Mouse (Mus musculus) neural tube, embryonic 11.5 days (tissue): ENCODE results near the gene Eipr1. TPM values are rescaled to one million over a fixed set of nuclear protein-coding genes. Genes with fewer than 3 reads are reported as not detected.

ENCODE experiments used
- ATAC-seq: fragments of 200-750 bp; cut with Nextera tagmentation; 2 replicates; pipeline ENCODE4 v1.8.0; 2017; ENCODE audit warnings: moderate number of reproducible peaks, mild to moderate bottlenecking, moderate TSS enrichment, moderate library complexity; ENCODE audit not compliant: insufficient read depth, low FRiP score, low TSS enrichment
- DNase-seq: peaks from one replicate; pipeline ENCODE4 v3.0.0-alpha.2; 2015; ENCODE audit warnings: low spot score
- H3K27ac ChIP-seq: fragments of 300-500 bp; sonication (generic); 2 replicates; pipeline ENCODE4 v1.5.1; 2014; ENCODE audit warnings: low read depth, mild to moderate bottlenecking, low read length
- H3K27me3 ChIP-seq: fragments of 300-500 bp; sonication (generic); 2 replicates; pipeline ENCODE4 v1.6.1; 2014; ENCODE audit warnings: mild to moderate bottlenecking, low read length, mixed read lengths; ENCODE audit not compliant: control insufficient read depth, insufficient read depth
- H3K36me3 ChIP-seq: fragments of 300-500 bp; sonication (generic); 2 replicates; pipeline ENCODE4 v1.6.1; 2014; ENCODE audit warnings: mild to moderate bottlenecking, low read length, moderate library complexity, mixed read lengths; ENCODE audit not compliant: control insufficient read depth, insufficient read depth
- H3K4me1 ChIP-seq: fragments of 300-500 bp; sonication (generic); 2 replicates; pipeline ENCODE4 v1.6.1; 2014; ENCODE audit warnings: low read length, mixed read lengths; ENCODE audit not compliant: control insufficient read depth, insufficient read depth
- H3K4me2 ChIP-seq: fragments of 300-500 bp; sonication (generic); 2 replicates; pipeline ENCODE4 v1.6.1; 2014; ENCODE audit warnings: low read depth, mild to moderate bottlenecking, moderate library complexity
- H3K4me3 ChIP-seq: fragments of 300-500 bp; sonication (generic); 2 replicates; pipeline ENCODE4 v1.5.1; 2014; ENCODE audit warnings: low read depth, low read length
- H3K9ac ChIP-seq: fragments of 300-500 bp; sonication (generic); 2 replicates; pipeline ENCODE4 v1.6.1; 2014; ENCODE audit warnings: mild to moderate bottlenecking, low read length
- H3K9me3 ChIP-seq: fragments of 300-500 bp; sonication (generic); 2 replicates; pipeline ENCODE4 v1.6.1; 2016; ENCODE audit warnings: low read length; ENCODE audit not compliant: control insufficient read depth
- WGBS: fragments of 180-500 bp; shearing (Covaris S2); extraction: QIAGEN DNeasy Blood & Tissue Kit; methylation state at CpG from one replicate; pipeline ENCODE4 v1.1.7; 2014; 5-methylcytosine and 5-hydroxymethylcytosine counted together
- polyA plus RNA-seq: library from polyadenylated mRNA; unstranded; fragments of >200 nt; fragmentation: Nextera tagmentation; extraction: Ambion mirVana; gene quantifications from 2 replicates; pipeline ENCODE4 v1.2.1, GENCODE M21; 2014

Eipr1 gene
- polyA plus RNA-seq, 1 experiment from 2014 or later: 55.1 TPM

DNA sequence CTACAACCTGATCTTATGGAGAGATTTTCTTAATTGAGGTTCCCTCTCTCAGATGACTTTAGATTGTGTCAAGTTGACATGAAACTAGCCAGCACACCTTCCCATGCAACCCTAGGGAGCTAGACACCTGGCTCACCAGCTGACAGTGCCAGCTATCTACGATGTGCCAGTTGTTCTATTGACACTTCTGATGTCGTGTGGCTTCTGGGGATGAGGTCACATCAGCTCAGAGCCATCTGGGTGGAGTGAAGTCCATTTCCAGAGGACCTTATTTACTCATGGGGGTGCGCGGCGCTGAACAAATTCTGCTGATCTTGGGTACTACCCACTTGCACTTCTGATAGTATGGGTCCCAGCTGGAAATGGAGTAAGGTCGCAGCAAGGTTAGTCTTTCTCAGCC is 146.7 kb downstream of the Eipr1 start:
- Histone ChIP-seq H3K4me2 (no peak overlapping the region), H3K4me1 (peaks cover 4% of the 10 kb centered on the region; the same call in 1 of the 2 replicates), H3K27ac (peak overlapping the region; percentile 3; the same call in 1 of the 2 replicates), H3K9me3 (no peaks in the 10 kb centered on the region), H3K4me3 (no peak overlapping the region), H3K36me3 (no peaks in the 10 kb centered on the region), H3K9ac (no peak overlapping the region), H3K27me3 (no peaks in the 10 kb centered on the region)
- DNase-seq (no peak), ATAC-seq (no peak)
- 86% methylated on average over 6 of the region's 6 CpGs for WGBS

DNA sequence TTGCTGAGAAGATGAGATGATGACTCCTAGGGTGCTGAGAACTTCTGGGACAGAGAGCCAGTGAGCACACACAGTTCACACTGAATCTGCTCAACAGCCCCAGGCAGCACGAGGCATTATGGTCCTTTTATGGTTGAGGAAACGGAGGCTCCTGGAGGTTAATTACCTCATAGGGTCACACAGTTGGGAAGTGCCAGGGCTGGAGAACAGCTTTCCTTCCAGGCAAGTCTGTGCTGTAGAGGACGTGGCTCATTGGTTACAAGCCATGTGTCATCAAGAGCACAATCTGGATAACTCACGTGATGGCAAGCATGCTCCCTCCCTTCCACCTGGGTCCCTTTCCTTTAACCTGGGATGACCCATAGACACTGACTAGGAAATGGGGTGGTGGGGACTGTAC is 148.1 kb downstream of the Eipr1 start:
- DNase-seq (no peak), ATAC-seq (no peak)
- Histone ChIP-seq H3K4me2 (no peak overlapping the region), H3K36me3 (no peaks in the 10 kb centered on the region), H3K9ac (no peak overlapping the region), H3K27me3 (no peaks in the 10 kb centered on the region), H3K9me3 (no peaks in the 10 kb centered on the region), H3K4me3 (no peak overlapping the region), H3K4me1 (peaks cover 7% of the 10 kb centered on the region; the same call in 1 of the 2 replicates), H3K27ac (peak overlapping the region; percentile 39)
- 22% methylated on average over 4 of the region's 4 CpGs for WGBS

DNA sequence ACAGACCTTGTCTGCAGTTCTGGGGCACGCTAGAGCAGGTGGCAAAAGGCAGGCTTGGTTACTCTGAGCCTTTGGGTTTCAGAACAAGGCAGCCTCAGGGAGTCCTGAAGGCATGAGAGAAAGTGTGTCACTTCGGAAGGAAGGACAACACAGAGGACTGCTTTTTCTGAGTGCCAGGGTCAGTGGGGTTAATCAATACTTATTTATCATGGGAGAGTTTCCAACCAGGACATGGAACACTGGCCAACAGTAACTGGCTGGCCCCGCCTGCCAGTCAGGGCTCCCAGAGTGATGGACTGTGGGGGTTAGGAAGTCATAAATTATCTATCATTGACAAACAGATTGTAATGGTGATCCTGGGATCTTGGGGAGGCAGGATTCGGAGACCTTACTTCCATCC is 148.7 kb downstream of the Eipr1 start:
- no peaks in the 10 kb centered on the region for H3K9me3 ChIP-seq
- H3K27ac ChIP-seq: peak overlapping the region; percentile 8; the same call in 1 of the 2 replicates
- H3K4me3 ChIP-seq: no peak overlapping the region
- 72% methylated on average over 4 of the region's 4 CpGs for WGBS
- peaks cover 7% of the 10 kb centered on the region; the same call in 1 of the 2 replicates for H3K4me1 ChIP-seq
- no peak overlapping the region for H3K9ac ChIP-seq
- ATAC-seq (no peak), DNase-seq (no peak)
- H3K4me2 ChIP-seq: no peak overlapping the region
- H3K27me3 ChIP-seq: no peaks in the 10 kb centered on the region
- no peaks in the 10 kb centered on the region for H3K36me3 ChIP-seq

DNA sequence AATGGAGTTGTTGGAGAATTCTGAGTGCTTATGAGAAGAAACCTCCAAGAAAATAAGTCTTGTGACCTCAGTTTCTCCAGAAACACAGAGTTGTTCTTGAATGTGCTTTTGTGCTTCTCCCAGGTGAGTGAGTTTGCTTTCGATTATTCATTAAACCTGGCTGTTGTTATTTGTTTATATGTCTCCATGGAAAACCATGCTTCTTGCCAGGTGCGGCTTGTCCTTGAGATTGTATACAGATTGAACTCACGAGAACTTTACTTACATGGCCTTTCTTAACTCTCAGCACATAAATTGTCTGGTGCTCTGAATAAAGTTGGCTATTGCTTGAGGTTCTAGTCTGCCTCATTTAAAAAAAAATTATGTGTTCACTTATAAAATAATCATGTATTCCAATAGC is 150.5 kb downstream of the Eipr1 start:
- H3K4me2 ChIP-seq: no peak overlapping the region
- no peak overlapping the region for H3K4me3 ChIP-seq
- H3K27me3 ChIP-seq: no peaks in the 10 kb centered on the region
- ATAC-seq: no peak
- no peaks in the 10 kb centered on the region for H3K36me3 ChIP-seq
- no peak overlapping the region for H3K9ac ChIP-seq
- H3K9me3 ChIP-seq: no peaks in the 10 kb centered on the region
- WGBS: 86% methylated on average over 3 of the region's 3 CpGs
- H3K4me1 ChIP-seq: peaks cover 11% of the 10 kb centered on the region
- DNase-seq: no peak
- peak overlapping the region; percentile 11; the same call in 1 of the 2 replicates for H3K27ac ChIP-seq

DNA sequence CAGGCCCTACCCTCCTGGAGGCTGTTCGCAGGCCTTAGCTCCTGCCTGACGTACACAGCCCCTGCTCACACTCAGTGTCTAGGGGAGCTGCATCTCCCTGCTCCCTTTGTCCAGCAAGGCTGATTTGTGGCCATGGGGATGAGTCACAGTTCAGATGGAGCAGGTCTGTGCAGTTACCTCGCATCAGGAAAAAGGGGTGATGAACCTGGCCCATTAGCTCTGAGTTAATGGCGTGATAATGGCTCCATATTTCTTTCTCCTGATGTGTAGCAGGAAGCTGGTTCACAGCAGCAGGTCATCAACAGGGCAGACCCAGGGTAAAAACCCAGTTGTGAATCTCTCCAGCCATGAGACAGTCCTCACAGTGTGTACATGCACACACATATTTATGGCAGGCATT is 151.5 kb downstream of the Eipr1 start:
- ATAC-seq (0 out of 2 replicates have a peak, but pooled peaks have one; percentile 28), DNase-seq (peak; percentile 54)
- Histone ChIP-seq H3K4me1 (peaks cover 18% of the 10 kb centered on the region), H3K36me3 (no peaks in the 10 kb centered on the region), H3K9me3 (no peaks in the 10 kb centered on the region), H3K9ac (no peak overlapping the region), H3K4me2 (no peak overlapping the region), H3K27me3 (no peaks in the 10 kb centered on the region), H3K4me3 (no peak overlapping the region), H3K27ac (peak overlapping the region; percentile 65; the same call in 1 of the 2 replicates)
- WGBS: 42% methylated on average over 4 of the region's 4 CpGs

DNA sequence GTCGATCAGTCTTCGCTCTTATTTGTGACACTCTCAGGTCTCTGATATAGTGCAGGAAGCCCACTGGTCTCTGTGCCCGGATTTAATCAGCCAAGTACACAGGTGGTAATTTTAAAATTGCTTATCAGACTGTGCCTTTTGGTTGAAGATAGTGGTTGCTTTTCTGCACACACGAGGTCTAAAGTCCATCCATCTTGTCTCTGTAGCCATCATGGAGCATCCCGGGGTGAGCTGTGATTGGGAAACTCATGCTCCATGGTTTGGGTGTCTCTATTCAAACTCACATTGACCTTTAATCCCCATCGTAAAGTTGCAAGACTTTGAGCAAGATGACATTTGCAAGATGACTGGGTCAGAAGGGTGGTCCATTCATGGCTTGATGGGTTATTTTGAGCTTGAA is 153.9 kb downstream of the Eipr1 start:
- H3K27me3 ChIP-seq: no peaks in the 10 kb centered on the region
- 85% methylated on average over 6 of the region's 6 CpGs for WGBS

DNA sequence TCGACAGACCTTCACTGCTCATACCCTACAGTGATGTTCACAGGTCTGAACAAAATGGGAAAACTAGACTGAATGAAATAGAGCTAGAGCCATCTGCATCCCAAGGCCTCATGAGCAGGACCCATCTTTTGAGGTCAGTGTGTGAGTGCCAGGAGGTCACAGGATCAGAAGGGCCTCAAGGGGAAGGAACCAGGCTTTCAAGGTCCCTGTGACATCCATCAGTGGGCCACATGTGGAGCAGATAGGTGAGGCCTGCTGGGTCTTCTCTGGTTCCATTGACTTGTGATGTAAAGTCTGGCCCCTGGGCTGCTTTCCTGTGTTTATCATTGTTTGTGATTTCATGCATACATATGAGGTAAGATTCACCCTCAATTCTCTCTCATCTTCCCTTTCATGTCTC is 154.4 kb downstream of the Eipr1 start:
- Histone ChIP-seq H3K9ac (no peak overlapping the region), H3K4me1 (peaks cover 23% of the 10 kb centered on the region), H3K9me3 (no peaks in the 10 kb centered on the region), H3K4me3 (no peak overlapping the region), H3K27ac (no peak overlapping the region), H3K27me3 (no peaks in the 10 kb centered on the region), H3K4me2 (no peak overlapping the region), H3K36me3 (no peaks in the 10 kb centered on the region)
- ATAC-seq (no peak), DNase-seq (no peak)
- 91% methylated on average over 1 of the region's 1 CpGs for WGBS

More for the DNA sequence above, 153.9 kb downstream of the Eipr1 start:
- no peaks in the 10 kb centered on the region for H3K9me3 ChIP-seq
- ATAC-seq: no peak
- no peak overlapping the region for H3K27ac ChIP-seq
- H3K9ac ChIP-seq: no peak overlapping the region
- no peak overlapping the region for H3K4me2 ChIP-seq
- DNase-seq: no peak
- peaks cover 22% of the 10 kb centered on the region for H3K4me1 ChIP-seq
- H3K36me3 ChIP-seq: no peaks in the 10 kb centered on the region
- H3K4me3 ChIP-seq: no peak overlapping the region

DNA sequence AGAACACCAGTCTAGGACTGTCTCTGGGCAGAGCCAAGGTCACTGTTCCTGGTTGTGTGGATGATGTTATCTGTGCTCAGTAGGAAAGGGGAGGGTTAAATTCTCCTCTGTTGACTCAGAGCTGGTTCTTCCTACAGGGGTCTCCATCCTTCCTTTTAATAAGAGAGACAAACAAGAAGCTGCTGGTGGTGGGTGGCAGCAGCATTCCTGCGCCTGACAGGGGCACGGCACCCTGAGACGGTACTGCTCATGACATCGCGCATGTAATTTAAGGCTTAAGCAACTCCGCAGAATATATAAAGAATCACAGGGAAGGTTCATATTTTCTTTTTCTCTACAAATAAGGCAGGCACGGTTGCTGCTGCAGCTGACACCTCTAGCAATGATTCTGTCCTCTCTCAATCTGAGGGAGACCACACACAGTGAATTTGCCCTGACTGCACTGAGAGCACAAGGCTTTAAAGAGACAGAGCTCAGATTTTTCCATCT is 155.2 kb downstream of the Eipr1 start:
- Histone ChIP-seq H3K9me3 (no peaks in the 10 kb centered on the region), H3K4me2 (no peak overlapping the region), H3K9ac (peak overlapping the region; percentile 18; the same call in 1 of the 2 replicates), H3K4me3 (no peak overlapping the region), H3K27ac (peak overlapping the region; percentile 60), H3K4me1 (peaks cover 23% of the 10 kb centered on the region), H3K27me3 (no peaks in the 10 kb centered on the region), H3K36me3 (no peaks in the 10 kb centered on the region)
- 24% methylated on average over 7 of the region's 7 CpGs for WGBS
- ATAC-seq: no peak
- DNase-seq: peak; percentile 34

DNA sequence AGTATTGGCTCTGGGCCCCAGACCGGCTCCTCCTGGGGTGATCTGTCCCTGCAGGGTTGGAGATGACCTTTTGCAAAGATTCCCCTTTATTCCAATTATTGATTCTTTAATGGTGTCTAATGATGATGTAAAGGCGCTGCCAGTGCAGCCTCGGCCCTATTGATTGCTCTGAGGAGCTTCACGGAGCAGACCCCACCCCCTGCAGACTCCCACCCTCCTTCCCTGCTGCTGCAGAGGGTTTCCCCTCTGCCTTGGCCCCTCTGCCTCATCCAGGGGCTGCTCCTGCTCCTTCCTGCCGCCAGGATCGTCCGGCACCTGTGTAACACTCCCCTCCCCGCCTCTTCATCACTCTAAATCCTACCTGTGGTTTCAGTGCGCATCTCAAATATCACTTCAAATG is 156.2 kb downstream of the Eipr1 start:
- Histone ChIP-seq H3K4me3 (no peak overlapping the region), H3K4me1 (peaks cover 22% of the 10 kb centered on the region), H3K36me3 (no peaks in the 10 kb centered on the region), H3K9ac (no peak overlapping the region), H3K27me3 (no peaks in the 10 kb centered on the region), H3K27ac (peak overlapping the region; percentile 60), H3K4me2 (no peak overlapping the region), H3K9me3 (no peaks in the 10 kb centered on the region)
- no peak for DNase-seq
- WGBS: 34% methylated on average over 9 of the region's 9 CpGs
- no peak for ATAC-seq
